Mouse (Mus musculus): ENCODE data around the gene Polr2b.

Gene Polr2b

GRCm38 (mm10) chr5:77309924-77310772 is at the start of gene Polr2b, which contains the start of gene Noa1:
TSS of gene Polr2b (plus strand) at chr5:77310147.
TSS of gene Noa1 (minus strand) at chr5:77310084.
- in situ Hi-C loops (cut with MboI; ENCODE audit: low sequenced_read_pairs) = no loop called here

GRCm38 (mm10) chr5:77261137-77261536 is 48.8 kb upstream of the Polr2b start:
- in situ Hi-C loops (cut with MboI; ENCODE audit: low sequenced_read_pairs) = no loop called here

DNA sequence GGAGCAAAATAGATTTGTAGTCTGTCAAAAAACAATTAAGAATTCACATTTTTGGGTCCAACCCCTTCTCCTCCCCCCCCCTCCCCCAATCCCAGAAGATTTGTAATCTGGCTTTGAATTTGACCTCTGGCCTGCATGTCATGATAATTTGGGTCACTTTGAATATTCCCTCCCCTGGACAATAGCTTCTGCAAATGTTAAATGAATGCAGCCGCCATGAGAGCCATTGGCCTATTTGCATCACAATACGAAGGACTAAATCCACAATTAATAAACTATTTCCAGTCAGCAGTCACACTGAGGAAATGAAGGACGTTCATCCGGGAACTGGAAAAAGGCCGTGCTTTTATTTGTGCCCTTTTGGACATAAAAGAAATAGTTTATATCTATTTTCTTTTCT is 47.8 kb upstream of the Polr2b start:
- in situ Hi-C loops (cut with MboI; ENCODE audit: low sequenced_read_pairs) = no loop called here

GRCm38 (mm10) chr5:77265081-77265670 is 44.8 kb upstream of the Polr2b start, which contains the start of gene Rest:
TSS of gene Rest (plus strand) at chr5:77265491.
- in situ Hi-C loops (cut with MboI; ENCODE audit: low sequenced_read_pairs) = no loop called here

GRCm38 (mm10) chr5:77265671-77266065 is 44.3 kb upstream of the Polr2b start:
- in situ Hi-C loops (cut with MboI; ENCODE audit: low sequenced_read_pairs) = no loop called here

DNA sequence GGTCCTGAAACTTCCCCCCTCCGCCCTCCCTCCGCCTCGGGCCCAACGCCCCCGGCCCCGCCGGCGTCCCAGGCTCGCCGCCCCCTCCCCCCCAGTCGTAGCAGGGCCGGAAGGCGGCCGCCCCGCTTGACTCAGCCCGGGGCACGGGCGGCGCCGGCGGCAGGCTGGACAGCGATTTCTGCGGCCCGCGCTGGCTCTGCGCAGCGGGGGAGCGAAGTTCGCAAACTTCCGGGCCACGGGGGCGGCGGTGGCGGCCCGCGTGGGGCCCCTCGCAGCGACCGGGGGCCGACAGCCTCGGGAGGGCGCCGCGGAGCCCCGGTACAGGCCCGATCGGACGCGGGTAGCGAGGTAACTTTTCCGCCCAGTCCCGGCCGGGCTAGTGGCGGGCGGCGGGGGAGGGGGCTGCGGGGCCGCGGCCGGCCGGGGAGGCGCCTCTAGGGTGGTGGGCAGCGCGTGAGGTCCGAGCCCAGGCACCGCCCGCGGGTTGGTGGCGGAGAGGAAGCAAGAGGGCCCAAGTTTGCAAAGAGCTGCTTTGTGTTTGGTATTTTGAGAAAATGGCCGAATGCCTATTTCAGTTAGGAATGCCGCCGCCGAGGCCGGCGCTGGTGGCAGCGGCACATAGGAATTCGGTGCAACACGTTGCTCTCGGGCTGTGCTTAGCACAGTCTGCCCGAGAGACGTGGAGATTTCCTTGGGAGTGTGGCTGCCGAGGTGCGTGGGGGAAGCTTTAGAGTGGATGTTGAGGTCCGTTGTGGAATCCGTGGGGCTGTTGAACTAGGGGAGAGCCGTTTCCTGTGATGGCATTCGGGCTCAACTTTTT is 43.7 kb upstream of the Polr2b start:
- in situ Hi-C loops (cut with MboI; ENCODE audit: low sequenced_read_pairs) = no loop called here

GRCm38 (mm10) chr5:77266886-77267401 is 43.0 kb upstream of the Polr2b start:
- in situ Hi-C loops (cut with MboI; ENCODE audit: low sequenced_read_pairs) = no loop called here

GRCm38 (mm10) chr5:77267441-77267840 is 42.5 kb upstream of the Polr2b start:
- in situ Hi-C loops (cut with MboI; ENCODE audit: low sequenced_read_pairs) = no loop called here

DNA sequence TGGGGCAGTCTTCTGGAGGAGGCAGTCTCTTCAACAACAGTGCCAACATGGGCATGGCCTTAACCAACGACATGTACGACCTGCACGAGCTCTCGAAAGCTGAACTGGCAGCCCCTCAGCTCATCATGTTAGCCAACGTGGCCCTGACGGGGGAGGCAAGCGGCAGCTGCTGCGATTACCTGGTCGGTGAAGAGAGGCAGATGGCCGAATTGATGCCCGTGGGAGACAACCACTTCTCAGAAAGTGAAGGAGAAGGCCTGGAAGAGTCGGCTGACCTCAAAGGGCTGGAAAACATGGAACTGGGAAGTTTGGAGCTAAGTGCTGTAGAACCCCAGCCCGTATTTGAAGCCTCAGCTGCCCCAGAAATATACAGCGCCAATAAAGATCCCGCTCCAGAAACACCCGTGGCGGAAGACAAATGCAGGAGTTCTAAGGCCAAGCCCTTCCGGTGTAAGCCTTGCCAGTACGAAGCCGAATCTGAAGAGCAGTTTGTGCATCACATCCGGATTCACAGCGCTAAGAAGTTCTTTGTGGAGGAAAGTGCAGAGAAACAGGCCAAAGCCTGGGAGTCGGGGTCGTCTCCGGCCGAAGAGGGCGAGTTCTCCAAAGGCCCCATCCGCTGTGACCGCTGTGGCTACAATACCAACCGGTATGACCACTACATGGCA is 41.9 kb upstream of the Polr2b start:
- in situ Hi-C loops (cut with MboI; ENCODE audit: low sequenced_read_pairs) = no loop called here

- in situ Hi-C loops (cut with MboI; ENCODE audit: low sequenced_read_pairs) = no loop called here
Observed at GRCm38 (mm10) chr5:77269399-77269798, 40.5 kb upstream of the Polr2b start.

DNA sequence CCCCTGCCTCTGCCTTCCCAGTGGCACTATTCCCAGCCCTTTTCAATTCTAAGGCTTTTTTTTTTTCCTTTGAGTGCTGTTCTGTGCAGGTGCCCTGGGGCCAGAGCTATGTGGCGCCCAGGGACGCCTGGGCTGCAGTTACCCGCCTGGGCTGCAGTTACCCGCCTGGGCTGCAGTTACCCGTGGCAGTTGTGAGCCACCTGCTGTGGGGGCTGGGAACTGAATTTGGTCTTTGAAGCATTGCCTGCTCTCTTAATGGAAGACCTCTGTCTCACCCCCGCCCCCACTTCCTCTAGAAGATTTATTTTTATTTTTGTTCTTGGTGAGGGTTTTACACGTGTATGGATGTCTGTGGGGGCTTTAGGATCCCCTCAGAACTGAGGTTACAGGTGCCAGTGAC is 36.8 kb upstream of the Polr2b start:
- in situ Hi-C loops (cut with MboI; ENCODE audit: low sequenced_read_pairs) = no loop called here

- in situ Hi-C loops (cut with MboI; ENCODE audit: low sequenced_read_pairs) = no loop called here
Observed at GRCm38 (mm10) chr5:77275950-77276349, 34.0 kb upstream of the Polr2b start.

- in situ Hi-C loops (cut with MboI; ENCODE audit: low sequenced_read_pairs) = no loop called here
Observed at GRCm38 (mm10) chr5:77277204-77277603, 32.7 kb upstream of the Polr2b start.

GRCm38 (mm10) chr5:77281518-77282174 is 28.3 kb upstream of the Polr2b start:
- in situ Hi-C loops (cut with MboI; ENCODE audit: low sequenced_read_pairs) = no loop called here

DNA sequence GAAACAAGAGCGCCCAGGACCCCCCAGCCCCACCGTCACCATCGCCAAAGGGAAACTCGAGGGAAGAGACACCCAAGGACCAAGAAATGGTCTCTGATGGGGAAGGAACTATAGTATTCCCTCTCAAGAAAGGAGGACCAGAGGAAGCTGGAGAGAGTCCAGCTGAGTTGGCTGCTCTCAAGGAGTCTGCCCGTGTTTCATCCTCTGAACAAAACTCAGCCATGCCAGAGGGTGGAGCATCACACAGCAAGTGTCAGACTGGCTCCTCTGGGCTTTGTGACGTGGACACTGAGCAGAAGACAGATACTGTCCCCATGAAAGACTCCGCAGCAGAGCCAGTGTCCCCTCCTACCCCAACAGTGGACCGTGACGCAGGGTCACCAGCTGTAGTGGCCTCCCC is 27.7 kb upstream of the Polr2b start:
- in situ Hi-C loops (cut with MboI; ENCODE audit: low sequenced_read_pairs) = no loop called here

- in situ Hi-C loops (cut with MboI; ENCODE audit: low sequenced_read_pairs) = no loop called here
Observed at GRCm38 (mm10) chr5:77285685-77286084, 24.3 kb upstream of the Polr2b start.

GRCm38 (mm10) chr5:77286904-77287303 is 23.0 kb upstream of the Polr2b start:
- in situ Hi-C loops (cut with MboI; ENCODE audit: low sequenced_read_pairs) = no loop called here

- in situ Hi-C loops (cut with MboI; ENCODE audit: low sequenced_read_pairs) = no loop called here
Observed at GRCm38 (mm10) chr5:77287901-77288300, 22.0 kb upstream of the Polr2b start.

GRCm38 (mm10) chr5:77289686-77290085 is 20.3 kb upstream of the Polr2b start:
- in situ Hi-C loops (cut with MboI; ENCODE audit: low sequenced_read_pairs) = no loop called here

DNA sequence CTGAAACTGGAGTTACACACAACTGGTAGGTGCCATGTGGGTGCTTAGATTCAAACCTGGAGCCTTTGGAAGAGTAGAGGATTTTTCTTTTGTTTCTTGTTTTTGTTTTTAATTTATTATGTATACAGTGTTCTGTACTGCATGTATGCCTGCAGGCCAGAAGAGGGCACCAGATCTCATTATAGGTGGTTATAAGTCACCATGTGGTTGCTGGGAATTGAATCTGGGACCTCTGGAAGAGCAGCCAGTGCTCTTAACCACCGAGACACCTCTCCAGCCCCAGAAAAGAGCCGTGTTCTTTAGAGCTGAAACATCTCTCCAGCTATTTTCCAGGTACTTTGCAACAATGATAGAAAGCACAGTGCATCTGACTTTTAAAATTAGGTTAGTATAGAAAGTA is 19.3 kb upstream of the Polr2b start:
- in situ Hi-C loops (cut with MboI; ENCODE audit: low sequenced_read_pairs) = no loop called here
